Mouse (Mus musculus) colon, adult 2 months (tissue): ENCODE data around the gene Igfn1. TPM values are rescaled to one million over a fixed set of nuclear protein-coding genes. Genes with fewer than 3 reads are reported as not detected.

Experiments used
- polyA plus RNA-seq: library from polyadenylated mRNA; depleted of rRNA; stranded (reverse); fragments of >200 nt; gene quantifications from 2 replicates; pipeline ENCODE4 v1.2.3, GENCODE M21; 2012; rRNA removed

Gene Igfn1
- polyA plus RNA-seq: 0.38 and 0.43 TPM in 2 replicates

DNA sequence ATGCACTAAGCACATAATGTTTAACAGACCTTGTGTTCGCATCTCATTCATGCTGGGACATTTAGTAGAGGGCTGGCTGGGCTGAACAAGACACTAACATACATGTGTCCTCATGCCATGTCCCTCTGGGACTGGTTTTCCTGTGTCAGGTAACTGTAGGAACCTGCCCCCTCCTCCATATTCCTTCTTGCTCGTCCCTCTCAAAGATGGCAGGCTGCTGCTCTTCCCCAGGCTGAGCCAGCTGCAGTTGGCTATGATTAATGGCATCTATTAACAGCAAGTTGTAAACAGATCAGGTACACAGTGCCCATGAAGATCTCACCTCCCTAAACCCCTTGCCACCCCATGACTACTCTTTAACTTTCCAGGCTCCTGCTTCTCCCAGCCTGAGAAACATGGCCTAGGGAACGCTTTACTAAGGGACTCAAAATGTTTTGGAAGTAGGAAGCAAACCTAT lies at the start of gene Igfn1:
TSS of gene Igfn1 (minus strand) at position 51 of the 457 bp plus-strand sequence.

GRCm38 (mm10) chr1:136052547-136052946 lies 46.4 kb upstream of the Igfn1 start, which contains the start of gene Cacna1s:
Cacna1s (plus strand) TSS chr1:136052750.

GRCm38 (mm10) chr1:136050312-136051012 lies 44.3 kb upstream of the Igfn1 start, which contains the start of gene Ascl5:
Ascl5 (plus strand) TSS chr1:136050804.

DNA sequence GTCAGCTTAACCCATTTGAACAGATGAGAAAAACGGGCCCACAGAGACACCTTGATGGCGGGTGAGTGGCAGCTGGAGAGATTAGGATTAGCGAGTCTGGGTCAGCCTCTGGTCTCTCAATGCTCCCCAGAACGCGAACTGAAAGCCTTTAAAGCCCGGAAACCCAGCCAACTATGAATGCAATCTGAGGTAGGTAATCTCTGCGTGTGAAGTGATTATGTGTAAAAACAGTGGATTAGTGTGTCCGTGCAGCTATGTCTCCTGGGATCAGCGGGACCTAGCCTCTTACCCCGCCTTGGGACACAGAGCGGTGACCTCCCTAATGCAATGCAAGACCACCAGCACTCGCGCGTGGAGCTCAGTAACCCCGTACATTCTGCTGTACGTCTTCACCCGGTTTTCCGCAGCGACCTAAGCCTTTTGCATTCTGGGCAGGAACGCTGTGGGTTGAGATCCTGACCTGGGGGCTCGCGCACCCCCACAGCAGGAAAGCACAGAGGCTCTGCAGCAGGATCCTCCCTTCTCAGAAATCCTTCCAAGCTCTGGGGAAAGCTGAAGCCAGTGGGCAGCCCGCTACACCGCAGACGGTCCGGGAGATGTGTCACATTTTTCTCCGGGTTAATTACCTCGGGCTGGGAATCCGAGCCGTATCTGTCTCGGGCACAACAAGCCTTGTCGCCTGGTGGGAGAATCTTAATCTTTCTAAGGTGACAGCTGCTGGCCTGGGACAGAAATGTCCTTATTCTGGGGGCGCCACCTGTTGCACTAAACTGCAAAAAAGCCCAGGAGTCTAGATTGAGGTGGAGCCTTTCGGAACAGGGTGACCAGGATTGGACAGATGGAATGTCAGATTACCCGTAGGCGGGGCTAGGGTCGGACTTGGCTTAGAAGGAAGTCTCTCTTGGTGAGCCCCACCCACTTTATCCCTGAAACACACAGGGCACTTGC lies 1.3 kb upstream of the Igfn1 start, which contains the start of gene Tmem9:
TSS of gene Tmem9 (plus strand) at position 940 of the 948 bp plus-strand sequence.

GRCm38 (mm10) chr1:135918644-135919407 lies 87.3 kb downstream of the Igfn1 start, which contains the start of gene Pkp1:
Pkp1 (minus strand) TSS chr1:135919207.

Other genes starting within 250 kb of the Igfn1 start
- 42.1 and 43.9 TPM in 2 replicates for gene Phlda3, start 240.2 kb downstream of the Igfn1 start, polyA plus RNA-seq
- 53.9 and 73.6 TPM in 2 replicates for gene Tnni1, start 226.9 kb downstream of the Igfn1 start, polyA plus RNA-seq
- gene Lad1, start 187.7 kb downstream of the Igfn1 start, polyA plus RNA-seq: 344 and 348 TPM in 2 replicates
- 2.1 and 2.2 TPM in 2 replicates for gene Tnnt2, start 170.0 kb downstream of the Igfn1 start, polyA plus RNA-seq
- 16.3 and 20.7 TPM in 2 replicates for gene Pkp1, start 87.1 kb downstream of the Igfn1 start, polyA plus RNA-seq
- 44.3 and 45.8 TPM in 2 replicates for gene Tmem9, start 1.8 kb upstream of the Igfn1 start, polyA plus RNA-seq
- not detected in 2 replicates for gene Ascl5, start 44.5 kb upstream of the Igfn1 start, polyA plus RNA-seq
- 1.8 and 2.0 TPM in 2 replicates for gene Cacna1s, start 46.4 kb upstream of the Igfn1 start, polyA plus RNA-seq
- 16.5 and 22.8 TPM in 2 replicates for gene Kif21b, start 125.0 kb upstream of the Igfn1 start, polyA plus RNA-seq
- gene Mroh3, start 206.5 kb upstream of the Igfn1 start, polyA plus RNA-seq: 4.1 and 5.9 TPM in 2 replicates
- gene Inava, start 227.9 kb upstream of the Igfn1 start, polyA plus RNA-seq: 163 and 171 TPM in 2 replicates